Mouse (Mus musculus): ENCODE data around the gene Pax5. TPM values are rescaled to one million over a fixed set of nuclear protein-coding genes. Genes with fewer than 3 reads are reported as not detected.

The Pax5 gene
- polyA plus RNA-seq, 1 experiment from 2014 or later: 0.99 TPM

DNA sequence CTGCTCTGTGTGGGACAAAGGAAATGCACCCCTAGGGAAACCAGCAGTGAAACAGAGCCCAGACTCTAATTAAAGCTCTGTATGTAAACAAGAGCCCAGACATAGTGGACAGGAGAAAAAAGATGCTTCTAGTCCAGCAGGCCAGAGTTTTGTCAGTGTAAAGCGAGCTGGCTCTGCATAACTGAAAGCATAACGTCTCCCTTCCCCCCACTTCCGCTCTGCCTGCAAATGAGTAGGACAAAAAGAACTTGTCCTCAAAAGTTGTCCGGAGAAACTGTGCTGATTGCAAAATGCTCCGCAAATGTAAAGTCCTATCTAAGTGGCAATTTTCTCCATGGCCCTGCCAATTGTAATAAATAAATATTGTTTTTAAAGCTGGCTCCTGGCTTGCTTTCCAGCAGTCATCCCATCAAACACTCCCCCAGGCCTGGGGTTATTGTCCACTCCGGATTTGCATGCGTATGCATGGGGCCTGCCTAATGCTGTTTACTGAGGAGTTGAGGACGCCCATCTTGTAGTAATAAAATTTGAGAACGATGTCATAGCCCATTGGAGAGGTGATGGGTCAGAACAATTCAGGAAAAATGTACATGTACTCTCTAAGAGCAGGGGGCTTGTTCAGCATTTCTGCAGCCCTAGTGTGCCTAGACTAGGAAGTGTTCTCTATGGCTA is 208.0 kb downstream of the Pax5 start:
- Histone ChIP-seq H3K4me1 (ENCODE audit: control insufficient read depth, insufficient read depth, low read depth, low read length) (no peaks in the 10 kb centered on the region), H3K4me3 (ENCODE audit: low read length) (no peak overlapping the region), H3K36me3 (ENCODE audit: control insufficient read depth, insufficient read depth, low read length) (no peaks in the 10 kb centered on the region), H3K4me2 (ENCODE audit: low read length) (no peak overlapping the region), H3K9ac (ENCODE audit: low read depth, low read length) (no peak overlapping the region), H3K27ac (ENCODE audit: low read depth, low read length) (no peak overlapping the region), H3K9me3 (ENCODE audit: control insufficient read depth, low read length) (no peaks in the 10 kb centered on the region), H3K27me3 (replicated peaks; ENCODE audit: control insufficient read depth, insufficient read depth, low read length) (no peaks in the 10 kb centered on the region; the same call in 1 of the 2 replicates)
- ATAC-seq: no peak
- WGBS: 32% methylated on average over 9 of the region's 9 CpGs

DNA sequence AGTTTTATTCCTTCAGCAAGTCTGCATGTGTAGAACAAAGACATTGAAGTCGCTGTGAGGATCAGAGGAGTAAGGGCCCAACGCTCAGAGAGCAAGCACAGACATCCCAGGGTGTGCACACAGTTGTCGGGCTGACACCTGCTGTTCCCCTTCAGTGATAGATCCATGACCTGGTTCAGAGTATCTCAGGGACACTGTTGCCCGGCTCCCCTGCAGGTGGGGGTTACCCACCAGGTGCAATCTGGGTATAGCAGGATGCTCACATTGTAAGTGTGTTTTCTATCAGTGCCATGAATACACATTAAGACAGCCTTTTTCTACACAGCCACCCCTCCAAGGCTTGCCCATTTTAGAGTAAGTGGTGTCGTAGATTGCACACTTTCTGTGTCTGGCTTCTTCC is 212.1 kb downstream of the Pax5 start:
- Histone ChIP-seq H3K27me3 (replicated peaks; ENCODE audit: control insufficient read depth, insufficient read depth, low read length) (no peaks in the 10 kb centered on the region), H3K36me3 (ENCODE audit: control insufficient read depth, insufficient read depth, low read length) (no peaks in the 10 kb centered on the region), H3K4me2 (ENCODE audit: low read length) (no peak overlapping the region), H3K4me1 (ENCODE audit: control insufficient read depth, insufficient read depth, low read depth, low read length) (no peaks in the 10 kb centered on the region), H3K4me3 (ENCODE audit: low read length) (no peak overlapping the region), H3K9ac (ENCODE audit: low read depth, low read length) (no peak overlapping the region), H3K27ac (ENCODE audit: low read depth, low read length) (no peak overlapping the region), H3K9me3 (ENCODE audit: control insufficient read depth, low read length) (no peaks in the 10 kb centered on the region)
- 80% methylated on average over 5 of the region's 5 CpGs for WGBS
- ATAC-seq: no peak

DNA sequence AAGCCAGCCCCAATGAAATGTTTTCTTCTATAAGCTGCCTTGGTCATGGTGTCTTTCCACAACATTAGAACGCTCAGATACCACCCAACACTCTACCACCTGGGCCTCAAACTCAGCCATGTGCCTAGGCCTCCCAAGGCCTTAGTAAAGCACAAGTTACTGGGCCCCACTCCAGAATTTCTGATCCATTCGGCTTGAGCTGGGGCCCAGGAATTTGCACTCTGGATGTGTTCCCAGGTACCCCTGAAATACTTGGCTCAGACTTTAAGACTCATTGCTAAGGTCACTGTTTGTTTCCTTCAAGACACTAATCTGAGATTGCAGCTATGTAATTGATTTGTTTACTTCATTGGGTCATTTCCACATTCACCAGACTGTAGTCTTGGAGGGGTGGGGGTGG is 214.5 kb downstream of the Pax5 start:
- no peaks in the 10 kb centered on the region for H3K9me3 ChIP-seq (ENCODE audit: control insufficient read depth, low read length)
- no peaks in the 10 kb centered on the region for H3K27me3 ChIP-seq (replicated peaks; ENCODE audit: control insufficient read depth, insufficient read depth, low read length)
- ATAC-seq: no peak
- no peak overlapping the region for H3K4me3 ChIP-seq (ENCODE audit: low read length)
- H3K27ac ChIP-seq (ENCODE audit: low read depth, low read length): no peak overlapping the region
- no peaks in the 10 kb centered on the region for H3K4me1 ChIP-seq (ENCODE audit: control insufficient read depth, insufficient read depth, low read depth, low read length)
- no peak overlapping the region for H3K9ac ChIP-seq (ENCODE audit: low read depth, low read length)
- H3K36me3 ChIP-seq (ENCODE audit: control insufficient read depth, insufficient read depth, low read length): no peaks in the 10 kb centered on the region
- WGBS: 77% methylated on average over 2 of the region's 2 CpGs
- H3K4me2 ChIP-seq (ENCODE audit: low read length): no peak overlapping the region

DNA sequence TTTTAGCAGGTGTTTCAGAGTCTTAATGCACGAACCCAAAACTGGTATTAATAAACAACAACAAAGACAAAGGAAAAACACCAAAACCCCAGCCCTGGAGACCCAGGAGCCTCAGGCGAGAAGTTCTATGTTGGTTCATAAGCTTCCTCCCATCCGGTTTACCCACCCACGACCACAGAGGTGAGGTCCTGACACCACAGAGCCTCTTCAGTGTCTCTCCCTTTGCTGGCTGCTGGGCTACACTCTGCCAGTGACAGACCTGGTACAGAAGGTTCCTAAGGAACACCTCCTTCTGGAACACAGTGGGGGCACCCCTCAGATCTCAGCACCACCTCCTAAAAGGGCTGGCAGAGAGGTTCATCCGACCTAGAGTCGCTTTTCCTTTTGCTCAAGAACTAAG is 216.5 kb downstream of the Pax5 start:
- Histone ChIP-seq H3K36me3 (ENCODE audit: control insufficient read depth, insufficient read depth, low read length) (no peaks in the 10 kb centered on the region), H3K27ac (ENCODE audit: low read depth, low read length) (no peak overlapping the region), H3K4me2 (ENCODE audit: low read length) (no peak overlapping the region), H3K4me3 (ENCODE audit: low read length) (no peak overlapping the region), H3K9me3 (ENCODE audit: control insufficient read depth, low read length) (no peaks in the 10 kb centered on the region), H3K27me3 (replicated peaks; ENCODE audit: control insufficient read depth, insufficient read depth, low read length) (no peaks in the 10 kb centered on the region), H3K9ac (ENCODE audit: low read depth, low read length) (no peak overlapping the region), H3K4me1 (ENCODE audit: control insufficient read depth, insufficient read depth, low read depth, low read length) (no peaks in the 10 kb centered on the region)
- WGBS: 82% methylated on average over 6 of the region's 6 CpGs
- ATAC-seq: no peak

DNA sequence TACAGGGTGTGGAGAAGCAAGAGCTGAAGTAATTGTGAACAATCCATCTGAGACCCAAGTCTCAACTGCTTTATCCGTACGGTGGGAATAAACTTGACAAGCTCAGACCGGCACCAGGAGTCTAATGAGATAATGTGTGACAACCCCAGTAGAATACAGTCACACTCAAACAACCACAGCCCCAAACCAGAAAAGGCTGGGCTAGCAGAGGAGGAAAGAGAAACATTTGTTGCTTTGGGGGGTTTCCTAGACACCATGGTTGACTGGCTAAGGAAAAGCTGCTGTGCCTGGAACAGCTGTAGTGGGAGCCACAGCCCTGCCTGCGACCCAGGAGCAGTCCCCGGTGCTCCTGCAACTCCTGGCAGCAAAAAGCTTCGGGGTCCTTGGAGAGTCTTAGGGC is 219.4 kb downstream of the Pax5 start:
- ATAC-seq: no peak
- no peak overlapping the region for H3K4me3 ChIP-seq (ENCODE audit: low read length)
- no peaks in the 10 kb centered on the region for H3K36me3 ChIP-seq (ENCODE audit: control insufficient read depth, insufficient read depth, low read length)
- H3K27me3 ChIP-seq (replicated peaks; ENCODE audit: control insufficient read depth, insufficient read depth, low read length): no peaks in the 10 kb centered on the region
- 46% methylated on average over 6 of the region's 6 CpGs for WGBS
- peaks cover 5% of the 10 kb centered on the region for H3K4me1 ChIP-seq (ENCODE audit: control insufficient read depth, insufficient read depth, low read depth, low read length)
- H3K9me3 ChIP-seq (ENCODE audit: control insufficient read depth, low read length): no peaks in the 10 kb centered on the region
- H3K4me2 ChIP-seq (ENCODE audit: low read length): no peak overlapping the region
- H3K27ac ChIP-seq (ENCODE audit: low read depth, low read length): no peak overlapping the region
- H3K9ac ChIP-seq (ENCODE audit: low read depth, low read length): no peak overlapping the region

DNA sequence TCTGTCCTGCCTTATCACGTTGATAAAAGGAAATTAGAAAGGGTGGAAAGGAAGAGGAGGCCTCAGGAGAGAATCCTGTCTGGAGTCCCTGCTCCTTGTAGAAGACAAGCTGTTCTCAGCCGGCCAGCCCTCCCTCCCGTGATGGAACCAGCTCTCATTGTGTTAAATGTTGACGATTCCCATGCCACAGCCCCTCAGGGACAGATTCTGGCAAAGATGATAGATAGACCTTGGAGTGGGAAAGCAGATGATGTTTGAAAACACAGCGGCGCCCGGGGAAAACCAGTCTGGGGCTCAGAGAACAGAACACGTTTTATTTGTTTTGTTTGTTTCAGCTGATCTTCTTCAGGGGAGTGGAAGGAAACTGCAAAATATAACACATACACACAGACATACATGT is 221.6 kb downstream of the Pax5 start:
- no peak; the same call in 1 of the 2 replicates for ATAC-seq
- Histone ChIP-seq H3K4me2 (ENCODE audit: low read length) (no peak overlapping the region), H3K9me3 (ENCODE audit: control insufficient read depth, low read length) (no peaks in the 10 kb centered on the region), H3K27me3 (replicated peaks; ENCODE audit: control insufficient read depth, insufficient read depth, low read length) (no peaks in the 10 kb centered on the region), H3K9ac (ENCODE audit: low read depth, low read length) (no peak overlapping the region), H3K4me1 (ENCODE audit: control insufficient read depth, insufficient read depth, low read depth, low read length) (peaks cover 5% of the 10 kb centered on the region), H3K36me3 (ENCODE audit: control insufficient read depth, insufficient read depth, low read length) (no peaks in the 10 kb centered on the region), H3K27ac (ENCODE audit: low read depth, low read length) (no peak overlapping the region), H3K4me3 (ENCODE audit: low read length) (no peak overlapping the region)
- WGBS: 24% methylated on average over 8 of the region's 8 CpGs

DNA sequence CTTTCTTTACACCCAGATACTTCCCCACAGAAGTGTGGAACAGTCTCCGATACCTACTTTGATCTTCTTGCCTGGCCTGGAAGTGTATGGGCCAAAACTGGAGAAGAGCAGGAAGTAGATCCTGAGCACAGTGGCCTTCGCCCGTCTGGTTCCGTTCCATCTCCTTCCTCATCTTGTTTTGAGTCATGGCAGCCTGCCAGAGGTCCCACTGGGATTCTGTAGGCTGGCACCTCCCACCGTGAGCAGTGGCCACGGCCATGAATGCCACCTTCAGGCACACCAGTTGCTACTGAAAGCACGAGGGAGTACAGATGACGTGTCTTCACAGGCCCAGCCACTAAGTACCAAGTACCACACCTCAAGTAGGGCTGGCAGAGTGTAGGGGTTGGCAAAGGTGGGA is 222.1 kb downstream of the Pax5 start:
- no peak overlapping the region for H3K4me2 ChIP-seq (ENCODE audit: low read length)
- peaks cover 5% of the 10 kb centered on the region for H3K4me1 ChIP-seq (ENCODE audit: control insufficient read depth, insufficient read depth, low read depth, low read length)
- no peaks in the 10 kb centered on the region for H3K27me3 ChIP-seq (replicated peaks; ENCODE audit: control insufficient read depth, insufficient read depth, low read length)
- WGBS: 39% methylated on average over 8 of the region's 8 CpGs
- no peaks in the 10 kb centered on the region for H3K36me3 ChIP-seq (ENCODE audit: control insufficient read depth, insufficient read depth, low read length)
- H3K4me3 ChIP-seq (ENCODE audit: low read length): no peak overlapping the region
- no peak overlapping the region for H3K9ac ChIP-seq (ENCODE audit: low read depth, low read length)
- no peak for ATAC-seq
- no peaks in the 10 kb centered on the region for H3K9me3 ChIP-seq (ENCODE audit: control insufficient read depth, low read length)
- no peak overlapping the region for H3K27ac ChIP-seq (ENCODE audit: low read depth, low read length)

DNA sequence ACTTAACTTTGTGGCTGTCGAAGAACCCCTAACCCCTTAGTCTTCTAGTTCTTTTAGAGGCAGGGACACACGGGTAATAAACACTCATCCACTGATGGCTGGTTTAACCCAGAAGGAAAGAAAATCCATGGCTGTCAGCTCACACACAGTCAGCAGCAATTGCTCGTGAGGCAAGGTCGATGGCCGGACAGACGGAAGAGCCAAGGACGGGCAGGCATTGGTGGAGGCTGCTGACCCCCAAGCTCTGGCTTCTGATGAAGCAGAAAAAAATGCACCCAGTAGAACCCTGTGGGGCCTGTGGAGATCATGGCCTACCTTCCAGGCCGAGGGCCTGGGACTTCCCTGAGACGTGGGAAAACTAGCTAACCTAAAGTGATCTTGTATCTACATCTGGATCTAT is 227.4 kb downstream of the Pax5 start:
- H3K9ac ChIP-seq (ENCODE audit: low read depth, low read length): no peak overlapping the region
- H3K4me2 ChIP-seq (ENCODE audit: low read length): no peak overlapping the region
- H3K4me1 ChIP-seq (ENCODE audit: control insufficient read depth, insufficient read depth, low read depth, low read length): no peaks in the 10 kb centered on the region
- H3K27ac ChIP-seq (ENCODE audit: low read depth, low read length): no peak overlapping the region
- no peaks in the 10 kb centered on the region for H3K36me3 ChIP-seq (ENCODE audit: control insufficient read depth, insufficient read depth, low read length)
- H3K4me3 ChIP-seq (ENCODE audit: low read length): no peak overlapping the region
- WGBS: 90% methylated on average over 9 of the region's 9 CpGs
- no peaks in the 10 kb centered on the region for H3K27me3 ChIP-seq (replicated peaks; ENCODE audit: control insufficient read depth, insufficient read depth, low read length)
- ATAC-seq: no peak
- H3K9me3 ChIP-seq (ENCODE audit: control insufficient read depth, low read length): no peaks in the 10 kb centered on the region

DNA sequence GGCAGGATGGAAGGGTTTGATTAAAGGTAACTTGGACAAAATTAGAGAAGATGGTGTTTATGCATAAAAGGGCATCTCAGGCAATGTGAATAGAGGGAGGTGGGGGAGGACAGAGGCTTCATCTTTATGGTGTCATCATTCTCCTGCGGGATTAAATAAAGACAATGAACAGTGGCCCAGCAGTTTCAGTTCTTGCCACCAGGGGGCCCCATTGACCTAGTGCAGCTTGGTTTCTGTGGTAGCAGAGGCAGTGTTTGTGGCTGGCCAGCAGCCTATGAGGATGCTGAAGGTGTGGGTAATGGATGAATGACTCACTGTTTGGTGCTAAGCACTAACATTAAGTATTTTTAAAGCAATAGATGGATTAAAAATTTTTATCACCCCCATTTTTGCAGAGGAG is 230.5 kb downstream of the Pax5 start:
- H3K27me3 ChIP-seq (replicated peaks; ENCODE audit: control insufficient read depth, insufficient read depth, low read length): no peaks in the 10 kb centered on the region
- H3K9ac ChIP-seq (ENCODE audit: low read depth, low read length): no peak overlapping the region
- no peak overlapping the region for H3K4me3 ChIP-seq (ENCODE audit: low read length)
- H3K9me3 ChIP-seq (ENCODE audit: control insufficient read depth, low read length): no peaks in the 10 kb centered on the region
- no peaks in the 10 kb centered on the region for H3K4me1 ChIP-seq (ENCODE audit: control insufficient read depth, insufficient read depth, low read depth, low read length)
- no peak overlapping the region for H3K27ac ChIP-seq (ENCODE audit: low read depth, low read length)
- no peak overlapping the region for H3K4me2 ChIP-seq (ENCODE audit: low read length)
- 96% methylated on average over 1 of the region's 1 CpGs for WGBS
- no peaks in the 10 kb centered on the region for H3K36me3 ChIP-seq (ENCODE audit: control insufficient read depth, insufficient read depth, low read length)
- no peak for ATAC-seq

All from hindbrain, embryonic 16.5 days (tissue).